Comparison of ENCODE assay signal across 16 mouse cellular contexts in the genomic region with DNA sequence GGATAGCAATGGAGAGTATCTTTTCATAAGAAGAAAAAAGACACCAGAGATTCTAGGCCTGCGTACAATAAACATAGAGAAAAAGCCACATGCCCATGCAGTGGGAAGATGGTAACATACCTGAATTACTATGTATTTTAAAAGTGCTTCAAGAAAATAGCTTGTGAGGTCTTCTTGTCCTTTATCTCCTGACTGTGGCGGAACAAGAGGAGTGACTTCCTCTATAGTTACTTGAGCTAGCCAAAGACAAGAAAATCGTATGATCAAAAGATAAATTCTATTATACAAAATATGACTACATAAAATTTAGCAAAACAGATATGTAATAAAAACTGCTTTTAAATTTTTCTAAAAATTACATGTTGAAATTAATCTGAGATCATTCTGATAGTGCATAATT.
"Had no signal": no experiment of that assay in that cellular context is flagged by ENCODE, and none has a peak within 500 bp of the region (broad histone marks: within the 10 kb centered on the region; RNA-seq: fewer than 3 reads in every experiment).

No protein-coding gene starts in this region.

- DNase-seq: retina, postnatal 1 day; right cerebral cortex, adult 18-20 months; right cerebral cortex, postnatal 14 days; right cerebral cortex, postnatal 25 days; right cerebral cortex, postnatal 4 days; spleen, adult 18-20 months; thymus, adult 18-20 months; thymus, adult 2 months; thymus, postnatal 14 days; thymus, postnatal 25 days; thymus, postnatal 36 days; thymus, postnatal 4 days had no signal

- H3K27me3 ChIP-seq: neural tube, embryonic 13.5 days; neural tube, embryonic 15.5 days; stomach, embryonic 15.5 days had no signal

- H3K9ac ChIP-seq: neural tube, embryonic 13.5 days; neural tube, embryonic 15.5 days; stomach, embryonic 15.5 days had no signal

- H3K27ac ChIP-seq: neural tube, embryonic 13.5 days; neural tube, embryonic 15.5 days; stomach, embryonic 15.5 days; stomach, postnatal 0 days had no signal

- H3K9me3 ChIP-seq: neural tube, embryonic 13.5 days; neural tube, embryonic 15.5 days; stomach, embryonic 15.5 days had no signal

- H3K4me3 ChIP-seq: neural tube, embryonic 13.5 days; neural tube, embryonic 15.5 days; stomach, embryonic 15.5 days had no signal

- H3K4me1 ChIP-seq: neural tube, embryonic 13.5 days; neural tube, embryonic 15.5 days; stomach, embryonic 15.5 days had no signal
